9 mouse cellular contexts compared by ENCODE assay signal in genomic region chr17:29838029-29838428, GRCm38 (mm10).
DNase-seq lines count a peak whose midpoint lies in the region; ATAC-seq and TF ChIP-seq lines count a peak whose summit lies in the region.
"Had no signal": no experiment of that assay in that cellular context is flagged by ENCODE, and none has a peak within 500 bp of the region (broad histone marks: within the 10 kb centered on the region; RNA-seq: fewer than 3 reads in every experiment).

No protein-coding gene starts in this region.

- H3K4me2 ChIP-seq in kidney, embryonic 15.5 days, result no peak overlapping the region
- no peak overlapping the region for H3K4me2 ChIP-seq in forebrain, embryonic 12.5 days

- peaks cover 4% of the 10 kb centered on the region; the same call in 1 of the 2 replicates for H3K27me3 ChIP-seq in kidney, embryonic 15.5 days
- H3K27me3 ChIP-seq in forebrain, embryonic 12.5 days, result peaks cover 8% of the 10 kb centered on the region; the same call in 1 of the 2 replicates
- H3K27me3 ChIP-seq in midbrain, embryonic 10.5 days (ENCODE audit: low read depth, poor library complexity, severe bottlenecking), result peaks cover 27% of the 10 kb centered on the region

- ATAC-seq in kidney, embryonic 15.5 days (replicated peaks; ENCODE audit: low FRiP score), result peak; percentile 72
- ATAC-seq in forebrain, embryonic 12.5 days (ENCODE audit: low FRiP score), result peak; percentile 51
- ATAC-seq in megakaryocyte progenitor cell, adult 5-6 weeks (replicated peaks; ENCODE audit: poor library complexity), result no peak

- 11% methylated on average over 3 of the region's 3 CpGs for WGBS in kidney, embryonic 15.5 days
- WGBS in forebrain, embryonic 12.5 days, result 31% methylated on average over 3 of the region's 3 CpGs
- 33% methylated on average over 3 of the region's 3 CpGs for WGBS in midbrain, embryonic 10.5 days

- no peak for TF ChIP-seq CTCF in brain, embryonic 14.5 days (IDR thresholded peaks at IDR 0.05; ENCODE audit: borderline replicate concordance, extremely low read depth, insufficient read depth, insufficient read length)

- peaks cover 29% of the 10 kb centered on the region for H3K4me1 ChIP-seq in kidney, embryonic 15.5 days
- peaks cover 42% of the 10 kb centered on the region for H3K4me1 ChIP-seq in forebrain, embryonic 12.5 days
- peaks cover 38% of the 10 kb centered on the region for H3K4me1 ChIP-seq in midbrain, embryonic 10.5 days

- H3K27ac ChIP-seq in kidney, embryonic 15.5 days, result peak overlapping the region; percentile 45
- H3K27ac ChIP-seq in forebrain, embryonic 12.5 days, result peak overlapping the region; percentile 70
- peak overlapping the region; percentile 6 for H3K27ac ChIP-seq in midbrain, embryonic 10.5 days (replicated peaks)
- H3K27ac ChIP-seq: liver, embryonic 14.5 days had no signal

- no peaks in the 10 kb centered on the region for H3K9me3 ChIP-seq in kidney, embryonic 15.5 days (replicated peaks)
- H3K9me3 ChIP-seq in forebrain, embryonic 12.5 days, result 0 out of 2 replicates have a peak, but pooled peaks cover under 1% of the 10 kb centered on the region
- H3K9me3 ChIP-seq in midbrain, embryonic 10.5 days (replicated peaks), result no peaks in the 10 kb centered on the region

- no peak for DNase-seq in kidney, postnatal 36 days
- peak; percentile 68 for DNase-seq in brain, embryonic 14.5 days (ENCODE audit: low read depth)
- DNase-seq in midbrain, embryonic 10.5 days (ENCODE audit: low spot score), result peak; percentile 27
- no peak for DNase-seq in right cerebral cortex, postnatal 25 days
- DNase-seq in spleen, postnatal 10 days (ENCODE audit: low spot score in 2 of 2), result no peak

- no peak overlapping the region for H3K4me3 ChIP-seq in kidney, embryonic 15.5 days (replicated peaks)
- no peak overlapping the region for H3K4me3 ChIP-seq in forebrain, embryonic 12.5 days (replicated peaks)
- H3K4me3 ChIP-seq in midbrain, embryonic 10.5 days, result no peak overlapping the region

- no peaks in the 10 kb centered on the region for H3K36me3 ChIP-seq in kidney, embryonic 15.5 days
- 0 out of 2 replicates have a peak, but pooled peaks cover 3% of the 10 kb centered on the region for H3K36me3 ChIP-seq in forebrain, embryonic 12.5 days (replicated peaks)
- H3K36me3 ChIP-seq in midbrain, embryonic 10.5 days, result 0 out of 2 replicates have a peak, but pooled peaks cover 10% of the 10 kb centered on the region

- TF ChIP-seq POLR2A in brain, embryonic 14.5 days (IDR thresholded peaks at IDR 0.05; ENCODE audit: borderline replicate concordance, extremely low read depth, insufficient read depth, insufficient read length, poor library complexity, severe bottlenecking), result no peak

- H3K9ac ChIP-seq in kidney, embryonic 15.5 days, result no peak overlapping the region
- H3K9ac ChIP-seq in forebrain, embryonic 12.5 days, result no peak overlapping the region
- H3K9ac ChIP-seq: liver, embryonic 14.5 days had no signal

Comparison
In these comparisons a context has a peak if more than half of its experiments do, and no peak if none do; other contexts are left out.
1. H3K27ac ChIP-seq: peak in every context shown above with its lines; median percentile 70 in forebrain, embryonic 12.5 days; 45 in kidney, embryonic 15.5 days; 6 in midbrain, embryonic 10.5 days.
2. DNase-seq: peak in brain, embryonic 14.5 days (single experiment) and midbrain, embryonic 10.5 days (single experiment); none in kidney, postnatal 36 days (0 of 2), right cerebral cortex, postnatal 25 days (single experiment) and spleen, postnatal 10 days (0 of 2).